Mouse (Mus musculus) midbrain, embryonic 10.5 days (tissue): ENCODE results near the gene Tdg. TPM values are rescaled to one million over a fixed set of nuclear protein-coding genes. Genes with fewer than 3 reads are reported as not detected.

Experiments
- DNase-seq: peaks from one replicate; pipeline ENCODE4 v3.0.0-alpha.2; 2017; ENCODE audit warnings: low spot score
- H3K27ac ChIP-seq: fragments of 300-500 bp; sonication (generic); replicated peaks from 2 replicates; pipeline ENCODE4 v1.5.1; 2016; ENCODE audit warnings: mild to moderate bottlenecking
- H3K27me3 ChIP-seq: fragments of 300-500 bp; sonication (generic); 2 replicates; pipeline ENCODE4 v1.6.1; 2016; ENCODE audit warnings: low read depth, mild to moderate bottlenecking; ENCODE audit not compliant: poor library complexity, severe bottlenecking
- H3K36me3 ChIP-seq: fragments of 300-500 bp; sonication (generic); 2 replicates; pipeline ENCODE4 v1.6.1; 2016; ENCODE audit warnings: mild to moderate bottlenecking, moderate library complexity
- H3K4me1 ChIP-seq: fragments of 300-500 bp; sonication (generic); 2 replicates; pipeline ENCODE4 v1.6.1; 2016
- H3K4me3 ChIP-seq: fragments of 300-500 bp; sonication (generic); 2 replicates; pipeline ENCODE4 v1.5.1; 2016; ENCODE audit warnings: mild to moderate bottlenecking, moderate library complexity
- H3K9me3 ChIP-seq: fragments of 300-500 bp; sonication (generic); replicated peaks from 2 replicates; pipeline ENCODE4 v1.6.1; 2016; ENCODE audit warnings: mild to moderate bottlenecking
- whole genome bisulfite sequencing: fragments of 180-500 bp; shearing (Covaris S2); methylation state at CpG from one replicate; pipeline ENCODE4 v1.1.7; 2016; 5-methylcytosine and 5-hydroxymethylcytosine counted together
- polyA plus RNA-seq: library from polyadenylated mRNA; unstranded; fragments of >200 nt; fragmentation: Nextera tagmentation; extraction: Ambion mirVana; gene quantifications from 2 replicates; pipeline ENCODE4 v1.2.1, GENCODE M21; 2016

Tdg gene
- polyA plus RNA-seq, 1 experiment from 2014 or later, result 288 TPM

- WGBS, result 91% methylated on average over 8 of the region's 8 CpGs
- Histone ChIP-seq H3K4me3 (no peak overlapping the region), H3K36me3 (peaks cover 99% of the 10 kb centered on the region)
Measured at GRCm38 (mm10) chr10:82639032-82639698, 9.5 kb downstream of the Tdg start.

GRCm38 (mm10) chr10:82641481-82641880, 11.9 kb downstream of the Tdg start:
- no peak for DNase-seq
- 89% methylated on average over 9 of the region's 9 CpGs for WGBS
- Histone ChIP-seq H3K27ac (no peak overlapping the region), H3K4me1 (no peaks in the 10 kb centered on the region), H3K4me3 (no peak overlapping the region), H3K36me3 (peaks cover 99% of the 10 kb centered on the region), H3K27me3 (no peaks in the 10 kb centered on the region), H3K9me3 (no peaks in the 10 kb centered on the region)

More at GRCm38 (mm10) chr10:82639032-82639698, 9.5 kb downstream of the Tdg start:
- Histone ChIP-seq H3K27me3 (no peaks in the 10 kb centered on the region), H3K4me1 (no peaks in the 10 kb centered on the region), H3K27ac (no peak overlapping the region), H3K9me3 (no peaks in the 10 kb centered on the region)
- DNase-seq, result no peak

GRCm38 (mm10) chr10:82646083-82646482, 16.5 kb downstream of the Tdg start:
- H3K27ac ChIP-seq, result no peak overlapping the region
- no peak overlapping the region for H3K4me3 ChIP-seq
- H3K27me3 ChIP-seq, result no peaks in the 10 kb centered on the region
- WGBS, result 95% methylated on average over 8 of the region's 8 CpGs
- no peak for DNase-seq
- H3K4me1 ChIP-seq, result no peaks in the 10 kb centered on the region
- no peaks in the 10 kb centered on the region for H3K9me3 ChIP-seq
- peaks cover 83% of the 10 kb centered on the region for H3K36me3 ChIP-seq

GRCm38 (mm10) chr10:82647205-82647811, 17.7 kb downstream of the Tdg start:
- WGBS, result 98% methylated on average over 17 of the region's 17 CpGs
- peaks cover 84% of the 10 kb centered on the region for H3K36me3 ChIP-seq
- no peaks in the 10 kb centered on the region for H3K27me3 ChIP-seq
- no peak overlapping the region for H3K4me3 ChIP-seq
- no peaks in the 10 kb centered on the region for H3K9me3 ChIP-seq
- H3K4me1 ChIP-seq, result no peaks in the 10 kb centered on the region
- no peak for DNase-seq
- no peak overlapping the region for H3K27ac ChIP-seq

- WGBS, result 91% methylated on average over 5 of the region's 5 CpGs
Measured at GRCm38 (mm10) chr10:82651221-82651620, 21.6 kb downstream of the Tdg start.

GRCm38 (mm10) chr10:82652625-82653024, 23.0 kb downstream of the Tdg start:
- Histone ChIP-seq H3K27me3 (no peaks in the 10 kb centered on the region), H3K36me3 (peaks cover 36% of the 10 kb centered on the region), H3K27ac (no peak overlapping the region), H3K4me1 (no peaks in the 10 kb centered on the region), H3K4me3 (no peak overlapping the region), H3K9me3 (no peaks in the 10 kb centered on the region)
- DNase-seq, result no peak
- 79% methylated on average over 5 of the region's 5 CpGs for WGBS

More at GRCm38 (mm10) chr10:82651221-82651620, 21.6 kb downstream of the Tdg start:
- Histone ChIP-seq H3K4me3 (no peak overlapping the region), H3K27ac (no peak overlapping the region), H3K27me3 (no peaks in the 10 kb centered on the region), H3K36me3 (peaks cover 50% of the 10 kb centered on the region), H3K9me3 (no peaks in the 10 kb centered on the region), H3K4me1 (no peaks in the 10 kb centered on the region)
- no peak for DNase-seq

- Histone ChIP-seq H3K9me3 (no peaks in the 10 kb centered on the region), H3K4me3 (no peak overlapping the region), H3K27ac (no peak overlapping the region), H3K27me3 (no peaks in the 10 kb centered on the region), H3K4me1 (no peaks in the 10 kb centered on the region), H3K36me3 (peaks cover 27% of the 10 kb centered on the region)
- no peak for DNase-seq
- 83% methylated on average over 3 of the region's 3 CpGs for WGBS
Measured at GRCm38 (mm10) chr10:82654581-82654980, 25.0 kb downstream of the Tdg start.

GRCm38 (mm10) chr10:82661820-82662219, 32.2 kb downstream of the Tdg start:
- Histone ChIP-seq H3K27ac (no peak overlapping the region), H3K4me1 (peaks cover 5% of the 10 kb centered on the region; the same call in 1 of the 2 replicates), H3K4me3 (no peak overlapping the region), H3K9me3 (no peaks in the 10 kb centered on the region), H3K27me3 (no peaks in the 10 kb centered on the region), H3K36me3 (no peaks in the 10 kb centered on the region)
- 91% methylated on average over 8 of the region's 8 CpGs for WGBS
- no peak for DNase-seq

- no peak for DNase-seq
- WGBS, result 86% methylated on average over 14 of the region's 14 CpGs
- no peaks in the 10 kb centered on the region for H3K9me3 ChIP-seq
- no peaks in the 10 kb centered on the region for H3K27me3 ChIP-seq
- no peak overlapping the region for H3K27ac ChIP-seq
- peaks cover 5% of the 10 kb centered on the region; the same call in 1 of the 2 replicates for H3K4me1 ChIP-seq
- H3K36me3 ChIP-seq, result no peaks in the 10 kb centered on the region
- H3K4me3 ChIP-seq, result no peak overlapping the region
Measured at GRCm38 (mm10) chr10:82662267-82662990, 32.8 kb downstream of the Tdg start.

- DNase-seq, result no peak
- Histone ChIP-seq H3K27me3 (no peaks in the 10 kb centered on the region), H3K9me3 (no peaks in the 10 kb centered on the region), H3K4me1 (peaks cover 5% of the 10 kb centered on the region; the same call in 1 of the 2 replicates), H3K36me3 (no peaks in the 10 kb centered on the region), H3K4me3 (no peak overlapping the region), H3K27ac (no peak overlapping the region)
- WGBS, result 78% methylated on average over 2 of the region's 2 CpGs
Measured at GRCm38 (mm10) chr10:82663289-82663688, 33.7 kb downstream of the Tdg start.

GRCm38 (mm10) chr10:82665951-82666350, 36.3 kb downstream of the Tdg start:
- WGBS, result 63% methylated on average over 3 of the region's 3 CpGs
- H3K9me3 ChIP-seq, result no peaks in the 10 kb centered on the region
- H3K27me3 ChIP-seq, result no peaks in the 10 kb centered on the region
- DNase-seq, result no peak
- H3K27ac ChIP-seq, result no peak overlapping the region
- no peak overlapping the region for H3K4me3 ChIP-seq
- H3K4me1 ChIP-seq, result peaks cover 5% of the 10 kb centered on the region; the same call in 1 of the 2 replicates
- H3K36me3 ChIP-seq, result no peaks in the 10 kb centered on the region

GRCm38 (mm10) chr10:82666436-82667234, 37.0 kb downstream of the Tdg start:
- peak overlapping the region; percentile 29; the same call in 1 of the 2 replicates for H3K4me3 ChIP-seq
- no peaks in the 10 kb centered on the region for H3K27me3 ChIP-seq
- no peaks in the 10 kb centered on the region for H3K9me3 ChIP-seq
- DNase-seq, result peak; percentile 81
- H3K27ac ChIP-seq, result no peak overlapping the region
- WGBS, result 28% methylated on average over 22 of the region's 22 CpGs
- H3K4me1 ChIP-seq, result peaks cover 5% of the 10 kb centered on the region; the same call in 1 of the 2 replicates
- H3K36me3 ChIP-seq, result no peaks in the 10 kb centered on the region
